Mouse (Mus musculus): ENCODE data around the gene Slitrk3. TPM values are rescaled to one million over a fixed set of nuclear protein-coding genes. Genes with fewer than 3 reads are reported as not detected.

Slitrk3 gene
- total RNA-seq, 2 experiments from 2014 or later = 66.8 to 67.0 TPM

Other genes starting within 250 kb of the Slitrk3 start
- under 1 TPM; 0.13 TPM for gene Sis, start 89.9 kb downstream of the Slitrk3 start, total RNA-seq (2021)